Mouse (Mus musculus) left cerebral cortex, adult 9 months (tissue): ENCODE results near the gene Map3k11.

Source experiments
- DNase-seq, 2 experiments: peaks; one replicate each; pipeline ENCODE4 v3.0.0; 2022; ENCODE audit warnings: low spot score in 2 of 2

Map3k11 gene

DNA sequence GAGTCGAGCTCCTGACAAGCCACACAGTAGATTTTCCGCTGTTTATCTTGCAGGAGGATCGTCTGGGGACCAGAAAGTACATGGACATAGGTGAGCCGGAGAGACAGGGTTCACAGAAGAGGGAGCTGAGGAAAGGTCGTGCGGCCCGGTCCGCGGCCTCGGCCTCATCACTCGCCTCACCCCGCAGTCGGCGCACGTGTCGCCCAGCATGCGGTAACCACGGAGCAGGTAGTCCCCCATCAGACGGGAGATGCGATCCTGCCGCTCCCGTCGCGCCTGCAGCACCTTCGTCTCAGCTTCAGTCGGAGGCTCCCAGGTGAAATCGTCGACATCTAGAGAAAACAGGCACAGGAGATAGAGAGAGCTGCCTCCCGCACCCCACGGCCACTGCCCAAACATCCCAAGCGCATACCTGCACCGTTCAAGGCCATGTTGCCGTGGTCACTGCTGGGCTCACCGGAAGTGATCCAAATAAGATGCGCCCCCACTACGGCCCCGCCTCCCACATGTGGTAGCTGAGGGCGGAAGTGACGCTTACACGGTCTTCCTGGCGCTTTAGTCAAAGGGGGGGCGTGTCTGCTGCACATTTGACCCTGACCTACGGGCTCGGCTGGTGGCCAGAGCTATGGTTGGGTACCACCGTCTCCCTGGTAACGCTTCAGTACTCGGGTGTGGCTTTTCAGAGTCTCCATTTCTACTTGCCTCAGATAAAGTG lies 42.9 kb downstream of the Map3k11 start:
- peak in 1 of 2 experiments; percentile 94 for DNase-seq

DNA sequence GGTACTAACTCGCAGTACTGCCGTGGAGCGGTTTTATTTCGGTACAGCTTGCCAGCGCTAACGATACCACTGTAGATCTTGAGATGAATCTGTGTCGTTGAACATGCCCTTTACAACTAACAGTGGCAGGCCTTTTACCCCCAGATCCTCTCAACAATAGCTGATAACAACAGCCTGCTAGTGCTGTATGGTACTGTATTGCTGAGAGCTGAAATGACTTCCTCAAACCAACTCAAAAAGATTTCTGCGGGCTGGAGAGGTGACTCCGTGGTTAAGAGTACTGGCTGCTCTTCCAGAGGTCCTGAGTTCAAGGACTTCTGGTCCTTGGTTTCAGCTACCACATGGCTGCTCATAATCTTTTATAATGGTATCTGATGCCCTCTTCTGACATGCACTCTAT lies 45.8 kb downstream of the Map3k11 start:
- DNase-seq, result no peak

DNA sequence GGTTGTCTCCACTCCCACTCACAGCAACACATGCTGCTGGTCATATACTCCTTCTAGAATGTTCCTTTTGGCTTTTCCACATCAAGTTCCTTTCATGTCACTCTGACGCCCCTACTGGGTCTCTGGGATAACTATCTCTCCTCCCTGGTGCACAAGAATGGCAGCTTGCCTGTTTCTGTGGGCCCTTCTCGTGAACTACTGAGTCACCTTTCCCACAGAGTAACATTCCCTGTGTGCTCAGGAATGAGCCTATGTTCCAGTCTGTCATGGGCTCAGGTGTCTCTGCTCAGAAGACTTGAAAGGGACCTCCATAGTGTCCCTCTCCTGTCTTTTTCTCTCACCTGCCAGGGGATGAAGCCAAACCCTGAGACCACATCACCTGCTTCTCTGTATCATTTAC lies 50.9 kb downstream of the Map3k11 start:
- DNase-seq, result no peak

DNA sequence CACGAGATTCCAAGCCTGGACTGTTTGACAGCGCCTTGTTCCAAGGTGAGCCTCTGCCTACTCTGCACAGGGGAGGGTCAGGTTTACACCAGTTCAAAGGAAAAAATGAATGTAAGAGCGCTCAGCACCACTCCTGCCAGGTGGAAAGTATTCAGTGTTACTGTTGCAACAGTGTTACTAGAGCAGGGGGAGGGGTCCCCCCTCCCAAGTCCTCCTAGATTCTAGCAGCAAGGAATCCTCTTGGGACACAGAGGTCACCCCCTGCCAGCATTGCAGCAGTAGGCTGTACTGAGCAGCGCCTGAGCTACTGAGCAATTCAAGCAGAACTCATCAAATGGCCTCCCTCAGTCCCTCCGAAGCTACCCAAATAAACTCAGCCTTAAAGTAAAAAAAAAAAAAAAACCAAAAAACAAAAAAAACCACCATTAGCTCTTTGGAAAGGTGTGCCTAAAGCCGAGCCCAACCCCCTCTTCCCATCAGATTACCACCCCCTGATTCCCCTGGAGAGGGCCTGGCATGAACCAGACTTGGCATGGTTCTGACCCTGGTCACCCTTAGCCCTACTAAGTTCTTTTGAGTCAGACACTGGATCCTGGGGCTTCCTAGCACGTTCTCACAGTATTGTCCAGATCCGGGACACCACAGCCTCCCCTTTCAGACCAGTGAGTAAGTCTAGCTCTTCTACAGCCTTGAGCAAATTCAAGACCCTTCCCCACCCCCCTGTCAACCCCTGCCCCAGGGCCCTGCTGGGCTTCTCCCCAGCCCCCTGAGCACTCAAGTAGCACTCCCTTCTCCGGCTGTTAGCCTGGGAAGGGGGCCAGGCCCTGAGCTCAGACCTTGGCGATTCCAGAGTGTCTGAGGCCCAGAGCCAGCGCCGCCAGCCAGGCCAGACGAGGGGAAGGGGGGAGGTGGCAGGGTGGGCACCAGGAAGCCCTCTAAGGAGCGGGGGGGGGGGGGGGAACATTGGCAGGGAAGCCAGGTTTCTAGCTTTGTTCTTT lies 52.1 kb downstream of the Map3k11 start, which contains the start of gene Ltbp3:
Gene Ltbp3, plus strand, starts transcription at position 585 of the 998 bp plus-strand sequence.
- DNase-seq, result no peak

DNA sequence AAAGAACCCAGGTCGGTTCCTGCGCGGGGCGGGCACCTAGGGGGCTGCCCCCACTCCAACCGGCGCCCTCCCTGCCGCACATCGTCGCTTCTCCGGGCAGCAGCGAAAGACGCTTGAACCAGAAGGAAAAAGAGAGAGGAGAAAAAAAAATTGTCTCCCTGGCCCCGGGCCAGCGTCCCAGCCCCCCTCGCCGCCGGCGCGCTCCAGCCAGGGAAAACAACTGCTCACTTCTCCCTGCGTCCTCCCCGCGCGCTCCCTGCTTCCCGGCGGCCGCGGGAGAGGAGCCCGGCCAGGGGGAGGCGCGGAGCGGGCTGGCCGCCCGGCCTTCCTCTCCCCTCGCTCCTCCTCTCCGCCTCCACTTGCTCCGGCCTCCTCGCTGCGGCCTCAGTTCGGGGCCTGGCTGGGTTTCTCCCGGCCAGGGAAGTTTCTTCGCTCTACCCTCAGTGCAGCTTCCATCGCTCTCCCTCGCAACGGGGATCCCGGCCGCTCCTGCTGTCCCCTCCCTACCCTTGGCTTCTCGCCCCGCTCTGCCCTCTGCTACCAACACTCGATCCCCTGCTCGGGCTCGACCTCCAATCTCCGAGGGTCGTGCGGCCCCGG lies 53.2 kb downstream of the Map3k11 start:
- peak in 1 of 2 experiments; percentile 66 for DNase-seq

DNA sequence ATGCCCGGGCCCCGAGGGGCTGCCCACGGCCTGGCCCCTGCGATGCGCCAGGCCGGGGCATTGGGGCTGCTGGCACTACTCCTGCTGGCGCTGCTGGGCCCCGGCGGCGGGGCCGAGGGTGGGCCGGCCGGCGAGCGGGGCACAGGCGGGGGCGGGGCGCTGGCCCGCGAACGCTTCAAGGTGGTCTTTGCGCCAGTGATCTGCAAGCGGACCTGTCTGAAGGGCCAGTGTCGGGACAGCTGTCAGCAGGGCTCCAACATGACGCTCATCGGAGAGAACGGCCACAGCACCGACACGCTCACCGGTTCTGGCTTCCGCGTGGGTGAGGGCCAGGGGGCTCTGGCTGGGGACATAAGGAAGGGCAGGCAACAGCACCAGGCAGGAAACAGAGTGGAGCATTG lies 53.7 kb downstream of the Map3k11 start:
- DNase-seq, result no peak

DNA sequence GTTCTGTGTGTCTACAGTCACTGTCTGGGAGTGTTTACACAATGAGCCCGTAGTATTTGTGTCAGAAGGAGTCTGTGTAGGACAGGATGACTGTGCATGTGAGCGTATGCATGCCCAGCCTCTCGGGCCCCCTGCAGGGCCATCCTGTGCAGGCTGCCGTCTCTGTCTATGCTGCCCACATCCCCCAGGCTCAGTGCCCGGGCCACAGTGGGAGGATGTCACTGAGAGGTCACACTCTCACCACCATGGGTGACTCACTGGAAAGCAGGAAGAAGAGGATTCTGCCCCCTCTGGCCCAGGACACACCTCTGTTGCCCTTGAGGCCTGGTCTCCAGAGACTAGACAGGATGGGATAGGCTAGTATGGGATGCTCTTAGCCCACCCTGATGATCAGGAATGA lies 55.0 kb downstream of the Map3k11 start:
- no peak for DNase-seq

DNA sequence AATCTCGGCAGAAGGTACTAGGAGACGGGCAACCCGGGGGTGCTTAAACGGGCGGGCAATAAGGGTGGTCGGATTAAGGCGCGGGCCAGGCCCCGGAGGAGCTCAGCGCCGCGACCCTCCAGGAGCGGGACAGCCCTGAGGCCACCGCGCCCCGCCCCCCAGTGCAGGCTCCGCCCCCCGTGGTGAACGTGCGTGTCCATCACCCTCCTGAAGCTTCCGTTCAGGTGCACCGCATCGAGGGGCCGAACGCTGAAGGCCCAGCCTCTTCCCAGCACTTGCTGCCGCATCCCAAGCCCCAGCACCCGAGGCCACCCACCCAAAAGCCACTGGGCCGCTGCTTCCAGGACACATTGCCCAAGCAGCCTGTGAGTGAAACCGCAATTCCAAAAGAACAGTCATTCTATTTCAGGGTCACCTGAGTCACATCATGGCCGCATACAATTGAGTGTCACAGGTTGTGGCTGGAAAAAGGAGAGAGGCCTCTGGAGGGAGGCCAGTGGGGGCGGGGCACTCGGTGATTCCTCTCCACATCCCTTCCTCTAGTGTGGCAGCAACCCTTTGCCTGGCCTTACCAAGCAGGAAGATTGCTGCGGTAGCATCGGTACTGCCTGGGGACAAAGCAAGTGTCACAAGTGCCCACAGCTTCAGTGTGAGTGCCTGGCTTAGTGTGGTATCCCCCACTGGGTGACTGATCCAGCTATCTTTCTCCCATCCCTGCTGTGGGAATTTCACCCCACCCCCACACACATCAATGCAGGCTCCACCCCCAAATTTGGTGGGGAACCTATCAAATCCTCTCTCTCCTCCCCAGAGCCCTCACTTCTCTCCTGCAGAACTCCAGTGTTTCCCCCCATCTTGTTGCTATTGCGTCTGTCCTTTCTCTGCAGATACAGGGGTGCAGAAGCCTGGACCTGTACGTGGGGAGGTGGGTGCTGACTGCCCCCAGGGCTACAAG lies 57.5 kb downstream of the Map3k11 start:
- DNase-seq, result no peak

DNA sequence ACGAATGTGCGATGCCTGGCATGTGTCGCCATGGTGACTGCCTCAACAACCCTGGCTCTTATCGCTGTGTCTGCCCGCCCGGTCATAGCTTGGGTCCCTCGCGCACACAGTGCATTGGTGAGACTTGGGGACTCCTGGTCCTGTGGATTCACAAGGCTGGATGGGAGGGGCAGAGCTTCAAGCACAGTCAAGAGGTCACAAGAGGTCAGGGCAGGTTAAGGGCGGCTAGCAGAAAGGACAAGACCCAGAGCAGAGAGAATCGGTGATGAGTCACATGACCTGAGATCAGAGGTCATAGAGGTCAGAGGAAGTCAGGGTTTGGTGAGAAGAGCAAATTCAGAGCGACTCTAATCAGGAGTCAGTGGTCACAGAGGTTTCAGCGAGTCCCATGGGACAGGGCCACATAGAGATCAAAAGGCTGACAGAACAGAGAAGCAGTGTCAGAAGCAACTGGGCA lies 58.4 kb downstream of the Map3k11 start:
- DNase-seq, result no peak

DNA sequence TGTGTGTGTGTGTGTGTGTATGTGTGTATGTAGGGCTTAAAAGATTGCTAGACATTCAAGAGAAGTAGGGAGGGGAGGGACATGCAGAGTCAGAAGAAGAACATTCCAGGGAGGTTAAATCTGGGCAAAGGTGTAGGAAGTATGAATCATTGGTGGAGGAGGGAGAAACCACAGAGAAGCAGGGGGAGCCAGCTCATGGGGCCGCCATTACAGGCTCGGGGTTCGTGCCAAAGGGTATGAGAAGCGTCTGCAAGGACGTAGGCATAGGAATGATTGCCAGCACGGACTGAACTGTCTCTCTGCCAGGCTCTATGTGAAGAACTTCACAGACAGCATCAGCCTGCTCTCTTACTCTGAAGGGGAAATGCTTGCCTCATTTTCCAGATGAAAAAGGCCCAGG lies 60.9 kb downstream of the Map3k11 start:
- DNase-seq, result no peak

DNA sequence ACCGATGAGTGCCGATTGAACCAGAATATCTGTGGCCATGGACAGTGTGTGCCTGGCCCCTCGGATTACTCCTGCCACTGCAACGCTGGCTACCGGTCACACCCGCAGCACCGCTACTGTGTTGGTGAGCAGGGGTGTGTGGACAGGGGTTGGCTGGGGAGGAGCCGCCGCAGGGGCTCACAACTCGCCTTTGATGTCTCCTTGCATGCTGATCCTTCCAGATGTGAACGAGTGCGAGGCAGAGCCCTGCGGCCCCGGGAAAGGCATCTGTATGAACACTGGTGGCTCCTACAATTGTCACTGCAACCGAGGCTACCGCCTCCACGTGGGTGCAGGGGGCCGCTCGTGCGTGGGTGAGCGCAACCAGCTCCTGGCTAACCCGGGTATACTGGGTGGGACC lies 62.4 kb downstream of the Map3k11 start:
- DNase-seq, result no peak

DNA sequence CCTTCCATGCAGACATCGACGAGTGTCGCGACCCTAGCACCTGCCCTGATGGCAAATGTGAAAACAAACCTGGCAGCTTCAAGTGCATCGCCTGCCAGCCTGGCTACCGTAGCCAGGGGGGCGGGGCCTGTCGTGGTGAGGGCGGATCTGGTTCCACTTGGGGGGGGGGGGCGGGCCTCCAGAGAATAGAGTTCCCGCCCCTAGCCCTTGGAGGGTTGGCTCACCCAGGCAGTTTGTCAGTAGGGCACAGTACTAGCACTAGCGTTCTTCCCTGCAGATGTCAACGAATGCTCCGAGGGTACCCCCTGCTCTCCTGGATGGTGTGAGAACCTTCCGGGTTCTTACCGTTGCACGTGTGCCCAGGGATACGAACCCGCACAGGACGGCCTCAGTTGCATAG lies 63.2 kb downstream of the Map3k11 start:
- no peak for DNase-seq
